In the genomic region with DNA sequence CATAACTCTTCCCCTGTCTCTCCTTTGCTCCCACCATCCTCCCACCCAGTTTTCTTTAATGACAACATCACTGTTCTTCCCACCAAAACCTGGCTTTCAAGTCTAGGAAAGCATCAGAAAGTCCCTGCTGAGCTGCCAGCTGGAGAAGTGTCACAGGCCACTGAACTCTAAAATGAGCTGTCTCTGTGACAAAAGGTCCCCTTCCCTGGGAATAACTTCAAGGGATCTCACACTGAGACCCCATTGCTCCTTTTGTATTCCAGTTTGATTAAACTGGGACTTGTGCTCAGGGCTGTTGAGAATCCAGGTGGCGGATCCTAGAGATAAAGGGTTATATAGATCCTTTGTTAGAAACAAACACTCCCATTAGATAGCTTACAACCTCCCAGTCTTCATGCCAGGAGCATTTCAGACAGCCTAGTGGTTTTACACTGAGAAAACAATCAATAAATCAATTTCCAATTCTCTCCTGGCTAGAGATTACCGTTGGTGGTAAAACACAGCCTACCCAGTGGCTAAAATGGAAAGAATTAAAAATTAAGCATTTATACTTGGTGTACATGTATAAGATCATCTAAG, we compare ENCODE assay signal across 16 mouse cellular contexts. TPM values are rescaled to one million over a fixed set of nuclear protein-coding genes. Genes with fewer than 3 reads are reported as not detected.
DNase-seq lines count a peak whose midpoint lies in the region; ATAC-seq and TF ChIP-seq lines count a peak whose summit lies in the region.
"Had no signal": no experiment of that assay in that cellular context is flagged by ENCODE, and none has a peak within 500 bp of the region (broad histone marks: within the 10 kb centered on the region; RNA-seq: fewer than 3 reads in every experiment).

No protein-coding gene starts in this region.

- no peaks in the 10 kb centered on the region for H3K9me3 ChIP-seq in forebrain, embryonic 11.5 days (ENCODE audit: control insufficient read depth, low read length)
- no peaks in the 10 kb centered on the region for H3K9me3 ChIP-seq in forebrain, embryonic 15.5 days
- no peaks in the 10 kb centered on the region for H3K9me3 ChIP-seq in liver, embryonic 11.5 days (ENCODE audit: control insufficient read depth, low read length)
- no peaks in the 10 kb centered on the region for H3K9me3 ChIP-seq in hindbrain, postnatal 0 days (ENCODE audit: low read length)
- no peaks in the 10 kb centered on the region for H3K9me3 ChIP-seq in neural tube, embryonic 13.5 days
- H3K9me3 ChIP-seq: embryonic facial prominence, embryonic 15.5 days had no signal

- peak; percentile 19 for ATAC-seq in forebrain, embryonic 11.5 days (replicated peaks; ENCODE audit: low FRiP score)
- ATAC-seq in forebrain, embryonic 15.5 days (replicated peaks), result no peak
- no peak for ATAC-seq in liver, embryonic 11.5 days (replicated peaks; ENCODE audit: low FRiP score)
- ATAC-seq in hindbrain, postnatal 0 days, result 0 out of 2 replicates have a peak, but pooled peaks have one; percentile 18
- ATAC-seq in neural tube, embryonic 13.5 days (ENCODE audit: low read depth), result peak; percentile 72; the same call in 1 of the 2 replicates
- no peak for ATAC-seq in megakaryocyte-erythroid progenitor cell, adult 5-6 weeks (replicated peaks; ENCODE audit: low FRiP score, low TSS enrichment, poor library complexity, severe bottlenecking)

- no peak for DNase-seq in forebrain, embryonic 11.5 days (ENCODE audit: low spot score)
- DNase-seq in liver, adult 2 months (ENCODE audit: extremely low read depth, low read depth, low spot score), result peak; percentile 67
- DNase-seq in liver, embryonic 11.5 days (ENCODE audit: low spot score), result no peak
- DNase-seq in hindbrain, postnatal 0 days (ENCODE audit: low spot score), result no peak
- no peak for DNase-seq in frontal cortex, postnatal 14 days (ENCODE audit: low spot score in 2 of 2)
- DNase-seq: adrenal gland, adult 8-10 months; cerebellum, adult 18-20 months; gastrocnemius, adult 2 months; thymus, adult 18-20 months had no signal

- no peak overlapping the region for H3K4me2 ChIP-seq in forebrain, embryonic 11.5 days (ENCODE audit: low read depth, low read length, severe bottlenecking)
- H3K4me2 ChIP-seq in forebrain, embryonic 15.5 days (replicated peaks), result no peak overlapping the region
- H3K4me2 ChIP-seq in liver, embryonic 11.5 days, result no peak overlapping the region
- H3K4me2 ChIP-seq in hindbrain, postnatal 0 days (ENCODE audit: low read depth, low read length), result no peak overlapping the region
- no peak overlapping the region for H3K4me2 ChIP-seq in neural tube, embryonic 13.5 days

- no peaks in the 10 kb centered on the region for H3K36me3 ChIP-seq in forebrain, embryonic 11.5 days (ENCODE audit: control insufficient read depth, insufficient read depth, low read length)
- no peaks in the 10 kb centered on the region for H3K36me3 ChIP-seq in forebrain, embryonic 15.5 days
- H3K36me3 ChIP-seq in liver, adult 2 months (ENCODE audit: control insufficient read depth, insufficient read depth, low read length), result no peaks in the 10 kb centered on the region
- H3K36me3 ChIP-seq in liver, embryonic 11.5 days (ENCODE audit: control insufficient read depth, insufficient read depth, low read length), result no peaks in the 10 kb centered on the region
- no peaks in the 10 kb centered on the region for H3K36me3 ChIP-seq in hindbrain, postnatal 0 days (ENCODE audit: insufficient read depth, low read length)
- no peaks in the 10 kb centered on the region for H3K36me3 ChIP-seq in neural tube, embryonic 13.5 days
- H3K36me3 ChIP-seq: embryonic facial prominence, embryonic 15.5 days had no signal

- no peaks in the 10 kb centered on the region for H3K79me2 ChIP-seq in liver, adult 2 months (ENCODE audit: control insufficient read depth, insufficient read depth, low read length)

- no peak for TF ChIP-seq POLR2A in liver, adult 2 months (IDR thresholded peaks at IDR 0.05; ENCODE audit: extremely low read depth, insufficient read depth, low read length)

- H3K4me3 ChIP-seq in forebrain, embryonic 11.5 days (ENCODE audit: low read depth, low read length), result no peak overlapping the region
- H3K4me3 ChIP-seq in forebrain, embryonic 15.5 days, result no peak overlapping the region
- no peak overlapping the region for H3K4me3 ChIP-seq in liver, adult 2 months (ENCODE audit: insufficient read depth, low read depth, low read length)
- no peak overlapping the region for H3K4me3 ChIP-seq in liver, embryonic 11.5 days (ENCODE audit: low read depth, low read length)
- H3K4me3 ChIP-seq in hindbrain, postnatal 0 days (ENCODE audit: low read length), result no peak overlapping the region
- H3K4me3 ChIP-seq in neural tube, embryonic 13.5 days, result no peak overlapping the region

- no peak overlapping the region for H3K9ac ChIP-seq in forebrain, embryonic 11.5 days (ENCODE audit: low read length)
- no peak overlapping the region for H3K9ac ChIP-seq in forebrain, embryonic 15.5 days (replicated peaks)
- H3K9ac ChIP-seq in liver, adult 2 months (ENCODE audit: low read depth, low read length), result peak overlapping the region; percentile 26; the same call in 1 of the 2 replicates
- no peak overlapping the region for H3K9ac ChIP-seq in liver, embryonic 11.5 days (ENCODE audit: low read depth, low read length)
- no peak overlapping the region for H3K9ac ChIP-seq in hindbrain, postnatal 0 days (replicated peaks; ENCODE audit: low read length)
- no peak overlapping the region for H3K9ac ChIP-seq in neural tube, embryonic 13.5 days
- H3K9ac ChIP-seq: embryonic facial prominence, embryonic 15.5 days had no signal

- WGBS in forebrain, embryonic 11.5 days, result 17% methylated on average over 2 of the region's 2 CpGs
- 23% methylated on average over 2 of the region's 2 CpGs for WGBS in forebrain, embryonic 15.5 days
- 37% methylated on average over 2 of the region's 2 CpGs for WGBS in liver, adult 2 months
- WGBS in liver, embryonic 11.5 days, result 71% methylated on average over 2 of the region's 2 CpGs
- WGBS in hindbrain, postnatal 0 days, result 20% methylated on average over 2 of the region's 2 CpGs
- WGBS in neural tube, embryonic 13.5 days, result 15% methylated on average over 2 of the region's 2 CpGs

- no peaks in the 10 kb centered on the region for H3K27me3 ChIP-seq in forebrain, embryonic 11.5 days (ENCODE audit: control insufficient read depth, insufficient read depth, low read length)
- no peaks in the 10 kb centered on the region for H3K27me3 ChIP-seq in forebrain, embryonic 15.5 days
- H3K27me3 ChIP-seq in liver, adult 2 months (ENCODE audit: control insufficient read depth, insufficient read depth, low read length), result no peaks in the 10 kb centered on the region
- no peaks in the 10 kb centered on the region for H3K27me3 ChIP-seq in liver, embryonic 11.5 days (replicated peaks; ENCODE audit: control insufficient read depth, insufficient read depth, low read length)
- no peaks in the 10 kb centered on the region for H3K27me3 ChIP-seq in hindbrain, postnatal 0 days (ENCODE audit: insufficient read depth, low read length)
- no peaks in the 10 kb centered on the region for H3K27me3 ChIP-seq in neural tube, embryonic 13.5 days
- H3K27me3 ChIP-seq: embryonic facial prominence, embryonic 15.5 days had no signal

- no peak for TF ChIP-seq CTCF in liver, adult 2 months (IDR thresholded peaks at IDR 0.05; ENCODE audit: low read depth, low read length)
- no peak for TF ChIP-seq CTCF in hindbrain, postnatal 0 days (IDR thresholded peaks at IDR 0.05; ENCODE audit: low read depth)

- no peak overlapping the region for H3K27ac ChIP-seq in forebrain, embryonic 11.5 days (ENCODE audit: low read depth, low read length)
- H3K27ac ChIP-seq in forebrain, embryonic 15.5 days (replicated peaks), result no peak overlapping the region
- peak overlapping the region; percentile 57 for H3K27ac ChIP-seq in liver, adult 2 months (replicated peaks; ENCODE audit: insufficient read depth, low read depth, low read length)
- no peak overlapping the region; the same call in 1 of the 2 replicates for H3K27ac ChIP-seq in liver, embryonic 11.5 days (ENCODE audit: low read depth, low read length)
- no peak overlapping the region for H3K27ac ChIP-seq in hindbrain, postnatal 0 days
- no peak overlapping the region for H3K27ac ChIP-seq in neural tube, embryonic 13.5 days (replicated peaks)
- H3K27ac ChIP-seq: layer of hippocampus, adult 2 months had no signal

- H3K4me1 ChIP-seq in forebrain, embryonic 11.5 days (replicated peaks; ENCODE audit: control insufficient read depth, insufficient read depth, low read length), result peaks cover 8% of the 10 kb centered on the region
- H3K4me1 ChIP-seq in forebrain, embryonic 15.5 days, result peaks cover 4% of the 10 kb centered on the region; the same call in 1 of the 2 replicates
- H3K4me1 ChIP-seq in liver, adult 2 months (ENCODE audit: control insufficient read depth, insufficient read depth, low read length), result peaks cover 10% of the 10 kb centered on the region
- H3K4me1 ChIP-seq in liver, embryonic 11.5 days (replicated peaks; ENCODE audit: control insufficient read depth, insufficient read depth, low read length), result peaks cover 12% of the 10 kb centered on the region
- no peaks in the 10 kb centered on the region for H3K4me1 ChIP-seq in hindbrain, postnatal 0 days (ENCODE audit: insufficient read depth, low read length)
- H3K4me1 ChIP-seq in neural tube, embryonic 13.5 days (replicated peaks), result peaks cover 12% of the 10 kb centered on the region

RNA-seq across cellular contexts. Expression of a gene that starts 3.7 kb away (rescaled TPM):
- 0.87 and 1.00 TPM in 2 replicates for polyA plus RNA-seq in forebrain, embryonic 11.5 days (2014; fragmentation: Nextera tagmentation; extraction: Ambion mirVana)
- polyA plus RNA-seq in forebrain, embryonic 15.5 days (2015; fragmentation: Nextera tagmentation; extraction: Ambion mirVana), result not detected in 2 replicates
- not detected in 2 replicates for total RNA-seq in liver, adult 2 months (2014; rRNA removed)
- not detected in 2 replicates for polyA plus RNA-seq in liver, adult 2 months (2012; rRNA removed)
- polyA plus RNA-seq in liver, embryonic 11.5 days (2014; fragmentation: Nextera tagmentation; extraction: Ambion mirVana), result 1.7 and 1.9 TPM in 2 replicates
- not detected in 2 replicates for total RNA-seq in hindbrain, postnatal 0 days (2014; rRNA removed)
- polyA plus RNA-seq in hindbrain, postnatal 0 days (2015; fragmentation: Nextera tagmentation; extraction: Ambion mirVana), result not detected in 2 replicates
- polyA plus RNA-seq in neural tube, embryonic 13.5 days (2015; fragmentation: Nextera tagmentation; extraction: Ambion mirVana), result 0.14 TPM in 1 of 2 replicates, not detected in the other
- total RNA-seq in megakaryocyte-erythroid progenitor cell, adult 5-6 weeks (2014; fragmentation: Nextera tagmentation), result 0.69 TPM in 1 of 2 replicates, not detected in the other
- 0.19 TPM in 1 of 2 replicates, not detected in the other for total RNA-seq in megakaryocyte-erythroid progenitor cell, adult 5-6 weeks (2017)
- total RNA-seq: adrenal gland, adult 8-10 months; gastrocnemius, adult 2 months; layer of hippocampus, adult 2 months had no signal
- polyA plus RNA-seq: embryonic facial prominence, embryonic 15.5 days had no signal

RNA-seq across cellular contexts. Expression of a gene that starts 13.6 kb away (rescaled TPM):
- polyA plus RNA-seq in forebrain, embryonic 11.5 days (2014; fragmentation: Nextera tagmentation; extraction: Ambion mirVana), result 0.16 and 0.19 TPM in 2 replicates
- not detected in 2 replicates for polyA plus RNA-seq in forebrain, embryonic 15.5 days (2015; fragmentation: Nextera tagmentation; extraction: Ambion mirVana)
- total RNA-seq in liver, adult 2 months (2014; rRNA removed), result not detected in 2 replicates
- not detected in 2 replicates for polyA plus RNA-seq in liver, adult 2 months (2012; rRNA removed)
- polyA plus RNA-seq in liver, embryonic 11.5 days (2014; fragmentation: Nextera tagmentation; extraction: Ambion mirVana), result 0.55 and 1.1 TPM in 2 replicates
- not detected in 2 replicates for total RNA-seq in hindbrain, postnatal 0 days (2014; rRNA removed)
- polyA plus RNA-seq in hindbrain, postnatal 0 days (2015; fragmentation: Nextera tagmentation; extraction: Ambion mirVana), result not detected in 2 replicates
- polyA plus RNA-seq in neural tube, embryonic 13.5 days (2015; fragmentation: Nextera tagmentation; extraction: Ambion mirVana), result not detected in 2 replicates
- 0.64 TPM in 1 of 2 replicates, not detected in the other for total RNA-seq in megakaryocyte-erythroid progenitor cell, adult 5-6 weeks (2014; fragmentation: Nextera tagmentation)
- total RNA-seq in megakaryocyte-erythroid progenitor cell, adult 5-6 weeks (2017), result 0.27 TPM in 1 of 2 replicates, not detected in the other
- total RNA-seq: adrenal gland, adult 8-10 months; heart, postnatal 10 days; layer of hippocampus, adult 2 months had no signal

RNA-seq across cellular contexts. Expression of a gene that starts 19.7 kb away (rescaled TPM):
- polyA plus RNA-seq in forebrain, embryonic 11.5 days (2014; fragmentation: Nextera tagmentation; extraction: Ambion mirVana), result not detected in 2 replicates
- polyA plus RNA-seq in forebrain, embryonic 15.5 days (2015; fragmentation: Nextera tagmentation; extraction: Ambion mirVana), result not detected in 2 replicates
- not detected in 2 replicates for total RNA-seq in liver, adult 2 months (2014; rRNA removed)
- not detected in 2 replicates for polyA plus RNA-seq in liver, adult 2 months (2012; rRNA removed)
- 0.36 and 0.52 TPM in 2 replicates for polyA plus RNA-seq in liver, embryonic 11.5 days (2014; fragmentation: Nextera tagmentation; extraction: Ambion mirVana)
- not detected in 2 replicates for total RNA-seq in hindbrain, postnatal 0 days (2014; rRNA removed)
- polyA plus RNA-seq in hindbrain, postnatal 0 days (2015; fragmentation: Nextera tagmentation; extraction: Ambion mirVana), result not detected in 2 replicates
- not detected in 2 replicates for polyA plus RNA-seq in neural tube, embryonic 13.5 days (2015; fragmentation: Nextera tagmentation; extraction: Ambion mirVana)
- not detected in 2 replicates for total RNA-seq in megakaryocyte-erythroid progenitor cell, adult 5-6 weeks (2014; fragmentation: Nextera tagmentation)
- 0.91 and 3.4 TPM in 2 replicates for total RNA-seq in megakaryocyte-erythroid progenitor cell, adult 5-6 weeks (2017)
- total RNA-seq: adrenal gland, adult 8-10 months; gastrocnemius, adult 2 months; heart, postnatal 10 days; layer of hippocampus, adult 2 months had no signal
- polyA plus RNA-seq: embryonic facial prominence, embryonic 15.5 days; limb, embryonic 11.5 days had no signal

RNA-seq across cellular contexts. Expression of a gene that starts 25.3 kb away (rescaled TPM):
- not detected in 2 replicates for polyA plus RNA-seq in forebrain, embryonic 11.5 days (2014; fragmentation: Nextera tagmentation; extraction: Ambion mirVana)
- not detected in 2 replicates for polyA plus RNA-seq in forebrain, embryonic 15.5 days (2015; fragmentation: Nextera tagmentation; extraction: Ambion mirVana)
- total RNA-seq in liver, adult 2 months (2014; rRNA removed), result not detected in 2 replicates
- polyA plus RNA-seq in liver, adult 2 months (2012; rRNA removed), result not detected in 2 replicates
- 1.0 and 1.2 TPM in 2 replicates for polyA plus RNA-seq in liver, embryonic 11.5 days (2014; fragmentation: Nextera tagmentation; extraction: Ambion mirVana)
- total RNA-seq in hindbrain, postnatal 0 days (2014; rRNA removed), result not detected in 2 replicates
- polyA plus RNA-seq in hindbrain, postnatal 0 days (2015; fragmentation: Nextera tagmentation; extraction: Ambion mirVana), result not detected in 2 replicates
- polyA plus RNA-seq in neural tube, embryonic 13.5 days (2015; fragmentation: Nextera tagmentation; extraction: Ambion mirVana), result not detected in 2 replicates
- not detected in 2 replicates for total RNA-seq in megakaryocyte-erythroid progenitor cell, adult 5-6 weeks (2014; fragmentation: Nextera tagmentation)
- 3.3 TPM in 1 of 2 replicates, not detected in the other for total RNA-seq in megakaryocyte-erythroid progenitor cell, adult 5-6 weeks (2017)
- total RNA-seq: adrenal gland, adult 8-10 months; heart, postnatal 10 days; layer of hippocampus, adult 2 months had no signal
- polyA plus RNA-seq: embryonic facial prominence, embryonic 15.5 days; limb, embryonic 11.5 days had no signal

RNA-seq across cellular contexts. Expression of a gene that starts 31.3 kb away (rescaled TPM):
- polyA plus RNA-seq in forebrain, embryonic 11.5 days (2014; fragmentation: Nextera tagmentation; extraction: Ambion mirVana), result not detected in 2 replicates
- polyA plus RNA-seq in forebrain, embryonic 15.5 days (2015; fragmentation: Nextera tagmentation; extraction: Ambion mirVana), result not detected in 2 replicates
- total RNA-seq in liver, adult 2 months (2014; rRNA removed), result not detected in 2 replicates
- polyA plus RNA-seq in liver, adult 2 months (2012; rRNA removed), result not detected in 2 replicates
- 0.26 and 0.27 TPM in 2 replicates for polyA plus RNA-seq in liver, embryonic 11.5 days (2014; fragmentation: Nextera tagmentation; extraction: Ambion mirVana)
- total RNA-seq in hindbrain, postnatal 0 days (2014; rRNA removed), result not detected in 2 replicates
- polyA plus RNA-seq in hindbrain, postnatal 0 days (2015; fragmentation: Nextera tagmentation; extraction: Ambion mirVana), result not detected in 2 replicates
- polyA plus RNA-seq in neural tube, embryonic 13.5 days (2015; fragmentation: Nextera tagmentation; extraction: Ambion mirVana), result not detected in 2 replicates
- not detected in 2 replicates for total RNA-seq in megakaryocyte-erythroid progenitor cell, adult 5-6 weeks (2014; fragmentation: Nextera tagmentation)
- total RNA-seq in megakaryocyte-erythroid progenitor cell, adult 5-6 weeks (2017), result not detected in 2 replicates
- total RNA-seq: adrenal gland, adult 8-10 months; heart, postnatal 10 days; layer of hippocampus, adult 2 months had no signal
- polyA plus RNA-seq: embryonic facial prominence, embryonic 15.5 days had no signal

Comparison
In these comparisons a context has a peak if more than half of its experiments do, and no peak if none do; other contexts are left out.
1. ATAC-seq: peak in forebrain, embryonic 11.5 days (single experiment), hindbrain, postnatal 0 days (single experiment) and neural tube, embryonic 13.5 days (single experiment); none in forebrain, embryonic 15.5 days (single experiment), liver, embryonic 11.5 days (single experiment) and megakaryocyte-erythroid progenitor cell, adult 5-6 weeks (single experiment).